8 mouse cellular contexts compared by ENCODE assay signal in genomic region chr3:104431156-104431847, GRCm38 (mm10).
A peak's percentile ranks its signal among the peaks of the same experiment; 100 is the strongest.
DNase-seq lines count a peak whose midpoint lies in the region; ATAC-seq and TF ChIP-seq lines count a peak whose summit lies in the region.

No protein-coding gene starts in this region.

- ATAC-seq in forebrain, embryonic 13.5 days = no peak

- peak; percentile 41 to 70 for DNase-seq in left cerebral cortex, adult 2 months (ENCODE audit: extremely low spot score in 1 of 2, low spot score in 2 of 2)
- no peak for DNase-seq in left cerebral cortex, adult 11 months (ENCODE audit: low spot score)
- peak; percentile 45 to 51 for DNase-seq in frontal cortex, postnatal 36 days (ENCODE audit: low spot score in 2 of 2)
- peak; percentile 27 for DNase-seq in kidney, postnatal 14 days
- peak; percentile 37 to 68 for DNase-seq in right cerebral cortex, postnatal 36 days (ENCODE audit: low spot score in 2 of 2)
- no peak for DNase-seq in cerebellum, adult 18-20 months
- no peak for DNase-seq in testis, postnatal 10 days (ENCODE audit: low spot score)

- peak overlapping the region; percentile 68 for H3K27ac ChIP-seq in left cerebral cortex, adult 2 months
- H3K27ac ChIP-seq in forebrain, embryonic 13.5 days = no peak overlapping the region

- no peaks in the 10 kb centered on the region for H3K9me3 ChIP-seq in forebrain, embryonic 13.5 days (replicated peaks)

- TF ChIP-seq CTCF in left cerebral cortex, adult 2 months (IDR thresholded peaks at IDR 0.05) = no peak

- no peaks in the 10 kb centered on the region for H3K36me3 ChIP-seq in forebrain, embryonic 13.5 days (ENCODE audit: poor library complexity, severe bottlenecking)

- H3K4me1 ChIP-seq in forebrain, embryonic 13.5 days = no peaks in the 10 kb centered on the region; the same call in 1 of the 2 replicates

- 35% methylated on average over 13 of the region's 14 CpGs for WGBS in forebrain, embryonic 13.5 days

- peak overlapping the region; percentile 16; the same call in 1 of the 2 replicates for H3K4me3 ChIP-seq in left cerebral cortex, adult 2 months
- no peak overlapping the region for H3K4me3 ChIP-seq in forebrain, embryonic 13.5 days

- no peak overlapping the region for H3K9ac ChIP-seq in forebrain, embryonic 13.5 days

- intact Hi-C loops in left cerebral cortex, adult 2 months (cut with DNase I) = loop anchor here (2.0 kb wide), 1 partner anchor 47 kb away; no protein-coding TSS in a partner anchor

- H3K27me3 ChIP-seq in forebrain, embryonic 13.5 days = no peaks in the 10 kb centered on the region

- H3K4me2 ChIP-seq in forebrain, embryonic 13.5 days = no peak overlapping the region

Comparison
In these comparisons a context has a peak if more than half of its experiments do, and no peak if none do; other contexts are left out.
1. DNase-seq: peak in left cerebral cortex, adult 2 months (2 of 2), frontal cortex, postnatal 36 days (2 of 2), kidney, postnatal 14 days (single experiment) and right cerebral cortex, postnatal 36 days (2 of 2); none in left cerebral cortex, adult 11 months (single experiment), cerebellum, adult 18-20 months (0 of 2) and testis, postnatal 10 days (single experiment).